In genomic region chr6:108408053-108408452, GRCm38 (mm10) we compare ENCODE assay signal across 8 mouse cellular contexts.
DNase-seq lines count a peak whose midpoint lies in the region; ATAC-seq and TF ChIP-seq lines count a peak whose summit lies in the region.

No protein-coding gene starts in this region.

- H3K9me3 ChIP-seq in MEL (replicated peaks; ENCODE audit: insufficient read depth, low read length): no peaks in the 10 kb centered on the region
- H3K9me3 ChIP-seq in heart, embryonic 12.5 days (replicated peaks): no peaks in the 10 kb centered on the region
- no peaks in the 10 kb centered on the region for H3K9me3 ChIP-seq in lung, postnatal 0 days (ENCODE audit: low read length)

- DNase-seq in cerebellum, adult 11-12 months: no peak
- DNase-seq in MEL (ENCODE audit: low read depth, low spot score): peak; percentile 63
- DNase-seq in cerebellum, postnatal 10 days: peak; percentile 76 to 85
- peak; percentile 51 for DNase-seq in kidney, postnatal 10 days
- peak; percentile 83 for DNase-seq in lung, postnatal 0 days (ENCODE audit: low spot score)
- peak; percentile 60 for DNase-seq in retina, postnatal 7 days (ENCODE audit: low read depth, low spot score)

- H3K4me3 ChIP-seq in MEL (ENCODE audit: control insufficient read depth in 1 of 2, insufficient read depth in 1 of 2, low read depth in 2 of 2, low read length in 2 of 2): no peak overlapping the region
- no peak overlapping the region for H3K4me3 ChIP-seq in heart, embryonic 12.5 days
- H3K4me3 ChIP-seq in lung, postnatal 0 days (ENCODE audit: low read depth, low read length): no peak overlapping the region

- H3K9ac ChIP-seq in MEL (ENCODE audit: control insufficient read depth, low read depth, low read length, poor library complexity, severe bottlenecking): no peak overlapping the region
- H3K9ac ChIP-seq in heart, embryonic 12.5 days: no peak overlapping the region
- H3K9ac ChIP-seq in lung, postnatal 0 days (replicated peaks; ENCODE audit: low read depth): no peak overlapping the region

- ATAC-seq in cerebellum, adult (ENCODE audit: insufficient number of reproducible peaks, low FRiP score, low TSS enrichment): peak; percentile 66; the same call in 1 of the 2 replicates
- peak; percentile 43; the same call in 1 of the 2 replicates for ATAC-seq in heart, embryonic 12.5 days (ENCODE audit: insufficient number of reproducible peaks, low FRiP score)
- no peak for ATAC-seq in lung, postnatal 0 days

- H3K27me3 ChIP-seq in MEL (ENCODE audit: control insufficient read depth in 1 of 2, insufficient read depth in 2 of 2, low read length in 2 of 2): no peaks in the 10 kb centered on the region
- no peaks in the 10 kb centered on the region for H3K27me3 ChIP-seq in heart, embryonic 12.5 days (replicated peaks)
- no peaks in the 10 kb centered on the region for H3K27me3 ChIP-seq in lung, postnatal 0 days (replicated peaks; ENCODE audit: insufficient read depth, low read length)

- WGBS in heart, embryonic 12.5 days: 91% methylated on average over 3 of the region's 3 CpGs
- WGBS in lung, postnatal 0 days: 87% methylated on average over 3 of the region's 3 CpGs

- TF ChIP-seq POLR2A in MEL (IDR thresholded peaks at IDR 0.05; ENCODE audit: control insufficient read depth in 1 of 2, insufficient read depth in 1 of 2, low read depth in 1 of 2, low read length in 2 of 2, poor library complexity in 1 of 2): no peak

- no peak overlapping the region for H3K27ac ChIP-seq in MEL (ENCODE audit: control insufficient read depth, low read depth, low read length)
- H3K27ac ChIP-seq in heart, embryonic 12.5 days (ENCODE audit: poor library complexity, severe bottlenecking): no peak overlapping the region
- no peak overlapping the region for H3K27ac ChIP-seq in lung, postnatal 0 days (ENCODE audit: low read length)

- H3K79me2 ChIP-seq in MEL (ENCODE audit: control insufficient read depth, insufficient read depth, low read length, poor library complexity): no peaks in the 10 kb centered on the region

- no peak overlapping the region for H3K4me2 ChIP-seq in heart, embryonic 12.5 days
- H3K4me2 ChIP-seq in lung, postnatal 0 days (replicated peaks; ENCODE audit: low read depth, low read length): no peak overlapping the region

- peak in 2 of 3 experiments; percentile 57 to 81; a peak in 4 of 6 replicates for TF ChIP-seq CTCF in MEL (IDR thresholded peaks at IDR 0.05 in 2 of 3, conservative IDR thresholded peaks at IDR 0.05 in 1 of 3; ENCODE audit: control insufficient read depth in 1 of 3, insufficient read depth in 1 of 3, low read depth in 2 of 3, low read length in 3 of 3, poor library complexity in 1 of 3, severe bottlenecking in 1 of 3)
- peak; percentile 93 for TF ChIP-seq CTCF in lung, postnatal 0 days (IDR thresholded peaks at IDR 0.05)

- no peaks in the 10 kb centered on the region for H3K4me1 ChIP-seq in MEL (ENCODE audit: control insufficient read depth in 1 of 2, insufficient read depth in 2 of 2, low read length in 2 of 2)
- H3K4me1 ChIP-seq in heart, embryonic 12.5 days (replicated peaks): peaks cover 8% of the 10 kb centered on the region; the same call in 1 of the 2 replicates
- no peaks in the 10 kb centered on the region for H3K4me1 ChIP-seq in lung, postnatal 0 days (ENCODE audit: insufficient read depth, low read depth, low read length)

- H3K36me3 ChIP-seq in MEL (ENCODE audit: control insufficient read depth in 1 of 2, insufficient read depth in 2 of 2, low read length in 2 of 2): no peaks in the 10 kb centered on the region
- peaks cover 71% of the 10 kb centered on the region for H3K36me3 ChIP-seq in heart, embryonic 12.5 days
- no peaks in the 10 kb centered on the region for H3K36me3 ChIP-seq in lung, postnatal 0 days (ENCODE audit: insufficient read depth, low read length)

- peak; percentile 54 for TF ChIP-seq RAD21 in MEL (IDR thresholded peaks at IDR 0.05; ENCODE audit: low read depth, low read length)

- TF ChIP-seq EP300 in MEL (IDR thresholded peaks at IDR 0.05; ENCODE audit: low read depth in 1 of 2, low read length in 2 of 2): no peak
- no peak for TF ChIP-seq EP300 in lung, postnatal 0 days (IDR thresholded peaks at IDR 0.05)

TF ChIP-seq in MEL, 35 proteins besides CTCF, POLR2A, EP300 and RAD21:
- no peak for TF ChIP-seq ZKSCAN1 (IDR thresholded peaks at IDR 0.05; ENCODE audit: low read depth, low read length)
- TF ChIP-seq USF1 (IDR thresholded peaks at IDR 0.05; ENCODE audit: low read depth, low read length): no peak
- TF ChIP-seq ZMIZ1 (IDR thresholded peaks at IDR 0.05; ENCODE audit: low read depth, low read length): no peak
- peak; percentile 42 for TF ChIP-seq ZC3H11A (IDR thresholded peaks at IDR 0.05; ENCODE audit: low read depth, low read length)
- no peak for TF ChIP-seq CHD1 (IDR thresholded peaks at IDR 0.05; ENCODE audit: low read depth, low read length)
- peak; percentile 62 for TF ChIP-seq SMC3 (IDR thresholded peaks at IDR 0.05; ENCODE audit: low read depth, low read length)
TF ChIP-seq in MEL: peak in this region for 2.
